Comparison of ENCODE assay signal across 8 mouse cellular contexts in the genomic region with DNA sequence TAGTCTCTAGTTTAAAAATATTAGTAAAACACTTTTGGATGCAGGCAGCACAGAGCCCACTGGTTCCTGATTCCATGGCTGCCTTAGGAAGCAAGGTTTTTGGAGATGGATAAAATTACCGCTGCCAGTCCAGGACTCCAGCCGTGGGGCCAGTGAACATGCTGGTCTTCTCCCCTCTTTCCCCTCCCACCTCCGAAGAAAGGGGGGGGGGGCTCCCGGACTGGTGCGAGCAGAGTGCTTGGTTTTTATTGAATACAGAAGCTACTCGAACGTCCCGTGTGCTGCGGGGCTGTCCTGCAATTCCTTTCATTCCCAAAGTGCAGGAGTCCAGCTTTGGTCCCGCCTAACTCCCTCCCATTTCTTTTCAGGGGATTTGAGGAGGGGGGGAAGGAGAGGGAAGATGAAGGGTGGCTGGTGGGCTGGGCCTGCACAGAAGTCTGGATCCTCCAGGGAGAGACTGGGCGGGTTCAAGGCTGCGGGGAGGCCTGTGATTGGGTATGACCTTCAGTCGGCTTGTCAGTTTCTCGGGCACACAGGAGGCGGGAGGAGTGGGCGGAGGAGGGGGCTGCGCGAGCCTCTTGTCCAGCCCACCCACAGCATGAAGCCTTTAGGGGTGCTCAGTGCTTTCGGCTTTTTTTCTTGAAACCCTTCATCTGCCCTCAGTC. TPM values are rescaled to one million over a fixed set of nuclear protein-coding genes. Genes with fewer than 3 reads are reported as not detected.
DNase-seq lines count a peak whose midpoint lies in the region; ATAC-seq lines count a peak whose summit lies in the region.

A gene (plus strand): TSS at position 570 of the 665 bp plus-strand sequence.

- H3K9me3 ChIP-seq in embryonic facial prominence, embryonic 14.5 days (ENCODE audit: control insufficient read depth, low read length), result no peaks in the 10 kb centered on the region
- H3K9me3 ChIP-seq in heart, embryonic 15.5 days (replicated peaks), result no peaks in the 10 kb centered on the region
- no peaks in the 10 kb centered on the region for H3K9me3 ChIP-seq in liver, embryonic 13.5 days (replicated peaks)

- no peaks in the 10 kb centered on the region for H3K36me3 ChIP-seq in embryonic facial prominence, embryonic 14.5 days (ENCODE audit: control insufficient read depth, insufficient read depth, low read length)
- H3K36me3 ChIP-seq in heart, embryonic 15.5 days, result no peaks in the 10 kb centered on the region
- H3K36me3 ChIP-seq in liver, embryonic 13.5 days, result no peaks in the 10 kb centered on the region

- peaks cover 4% of the 10 kb centered on the region; the same call in 1 of the 2 replicates for H3K4me1 ChIP-seq in embryonic facial prominence, embryonic 14.5 days (ENCODE audit: control insufficient read depth, insufficient read depth, low read length)
- H3K4me1 ChIP-seq in heart, embryonic 15.5 days (replicated peaks), result peaks cover 7% of the 10 kb centered on the region
- no peaks in the 10 kb centered on the region for H3K4me1 ChIP-seq in liver, embryonic 13.5 days (replicated peaks)

- peak within 1 kb of the TSS; percentile 58 for H3K4me3 ChIP-seq in embryonic facial prominence, embryonic 14.5 days (ENCODE audit: low read depth, low read length)
- H3K4me3 ChIP-seq in heart, embryonic 15.5 days, result peak within 1 kb of the TSS; percentile 73
- peak within 1 kb of the TSS; percentile 45 for H3K4me3 ChIP-seq in liver, embryonic 13.5 days (replicated peaks)

- H3K4me2 ChIP-seq in embryonic facial prominence, embryonic 14.5 days (ENCODE audit: low read depth, low read length), result peak within 1 kb of the TSS; percentile 72
- peak within 1 kb of the TSS; percentile 96 for H3K4me2 ChIP-seq in heart, embryonic 15.5 days
- H3K4me2 ChIP-seq in liver, embryonic 13.5 days, result peak within 1 kb of the TSS; percentile 61

- H3K27me3 ChIP-seq in embryonic facial prominence, embryonic 14.5 days (replicated peaks; ENCODE audit: control insufficient read depth, insufficient read depth, low read length), result no peaks in the 10 kb centered on the region
- H3K27me3 ChIP-seq in heart, embryonic 15.5 days, result no peaks in the 10 kb centered on the region
- peaks cover 28% of the 10 kb centered on the region for H3K27me3 ChIP-seq in liver, embryonic 13.5 days

- peak; percentile 44 for DNase-seq in layer of hippocampus, adult 11-12 months (ENCODE audit: low spot score)
- DNase-seq in layer of hippocampus, adult 9-10 months (ENCODE audit: low spot score), result no peak
- DNase-seq in embryonic facial prominence, embryonic 14.5 days (ENCODE audit: low spot score), result peak; percentile 97
- peak; percentile 69 for DNase-seq in kidney, postnatal 14 days
- peak; percentile 3 for DNase-seq in liver, embryonic 13.5 days
- DNase-seq in ovary, adult 18-20 months (ENCODE audit: low spot score), result peak; percentile 73
- DNase-seq in thymus, postnatal 0 days (ENCODE audit: low spot score), result no peak

- H3K9ac ChIP-seq in embryonic facial prominence, embryonic 14.5 days (ENCODE audit: low read depth, low read length), result peak within 1 kb of the TSS; percentile 64
- H3K9ac ChIP-seq in heart, embryonic 15.5 days, result peak within 1 kb of the TSS; percentile 54
- no peak within 1 kb of the TSS for H3K9ac ChIP-seq in liver, embryonic 13.5 days

- ATAC-seq in embryonic facial prominence, embryonic 14.5 days (ENCODE audit: low read depth), result peak; percentile 99
- ATAC-seq in heart, embryonic 15.5 days (replicated peaks; ENCODE audit: insufficient number of reproducible peaks, insufficient read depth, low FRiP score, low read depth), result peak; percentile 95
- peak; percentile 74 for ATAC-seq in liver, embryonic 13.5 days (ENCODE audit: low read depth)

- WGBS in embryonic facial prominence, embryonic 14.5 days, result under 1% methylated on average over 18 of the region's 19 CpGs
- WGBS in heart, embryonic 15.5 days, result 0% methylated on average over 19 of the region's 19 CpGs
- WGBS in liver, embryonic 13.5 days (ENCODE audit: insufficient replicate concordance), result 2% methylated on average over 19 of the region's 19 CpGs

- H3K27ac ChIP-seq in embryonic facial prominence, embryonic 14.5 days (replicated peaks; ENCODE audit: low read depth, low read length), result peak within 1 kb of the TSS; percentile 84
- no peak within 1 kb of the TSS for H3K27ac ChIP-seq in heart, embryonic 15.5 days
- no peak within 1 kb of the TSS for H3K27ac ChIP-seq in liver, embryonic 13.5 days

RNA-seq across cellular contexts. Expression of the gene that starts here (rescaled TPM):
- polyA plus RNA-seq in embryonic facial prominence, embryonic 14.5 days (2014; fragmentation: Nextera tagmentation; extraction: Ambion mirVana), result 168 and 171 TPM in 2 replicates
- polyA plus RNA-seq in heart, embryonic 15.5 days (2015; fragmentation: Nextera tagmentation; extraction: Ambion mirVana), result 4.5 and 7.3 TPM in 2 replicates
- polyA plus RNA-seq in liver, embryonic 13.5 days (2015; fragmentation: Nextera tagmentation; extraction: Ambion mirVana), result 1.8 and 2.1 TPM in 2 replicates
- polyA plus RNA-seq in thymus, postnatal 0 days (2015; fragmentation: Nextera tagmentation; extraction: Ambion mirVana), result 0.08 and 0.13 TPM in 2 replicates

Comparison
In these comparisons a context has a peak if more than half of its experiments do, and no peak if none do; other contexts are left out.
1. RNA of the gene that starts here (polyA plus RNA-seq): 168 to 171 TPM in embryonic facial prominence, embryonic 14.5 days; 4.5 to 7.3 TPM in heart, embryonic 15.5 days, 1.8 to 2.1 TPM in liver, embryonic 13.5 days and 0.08 to 0.13 TPM in thymus, postnatal 0 days; every median in the first group is over 10 times any median in the second.
2. DNase-seq: peak in layer of hippocampus, adult 11-12 months (single experiment), embryonic facial prominence, embryonic 14.5 days (single experiment), kidney, postnatal 14 days (single experiment), liver, embryonic 13.5 days (single experiment) and ovary, adult 18-20 months (single experiment); none in layer of hippocampus, adult 9-10 months (single experiment) and thymus, postnatal 0 days (single experiment).
3. Peak in every context shown above with its lines, with median percentiles within 50 percentile points of each other: ATAC-seq, H3K4me2 ChIP-seq and H3K4me3 ChIP-seq.